Mouse (Mus musculus) A20 (cell line): Measurements from ENCODE around the gene Kif1a.

Source experiments
- DNase-seq: peaks from one replicate; pipeline ENCODE4 v3.0.0-alpha.2; 2011; ENCODE audit warnings: low read depth, low spot score

The Kif1a gene

DNA sequence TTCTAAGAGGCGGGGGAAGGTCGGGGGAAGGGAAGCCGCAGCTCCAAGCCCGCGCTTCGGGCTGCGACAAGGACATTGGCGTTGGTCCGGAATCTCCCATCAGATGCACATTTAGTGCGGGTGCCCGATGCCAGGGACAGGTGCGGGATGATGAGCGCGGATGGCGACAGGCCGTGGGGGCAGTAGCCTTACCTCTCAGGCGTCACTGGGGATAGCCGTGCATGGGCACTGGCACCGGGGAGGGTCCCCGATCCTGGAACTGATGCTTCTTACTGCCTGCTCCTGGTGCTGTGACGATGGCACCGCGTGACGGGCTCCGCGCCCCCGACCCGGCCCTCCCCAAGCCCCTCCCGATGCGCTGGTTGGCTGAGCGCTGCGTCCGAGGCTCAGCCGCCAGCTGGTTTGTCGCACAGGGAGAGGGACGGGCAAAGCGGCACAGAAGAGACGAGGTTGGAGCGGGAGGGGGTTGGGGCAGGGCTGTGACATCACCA is at the start of gene Kif1a:
Kif1a (minus strand) TSS at position 381 of the 491 bp plus-strand sequence.
- no peak for DNase-seq

DNA sequence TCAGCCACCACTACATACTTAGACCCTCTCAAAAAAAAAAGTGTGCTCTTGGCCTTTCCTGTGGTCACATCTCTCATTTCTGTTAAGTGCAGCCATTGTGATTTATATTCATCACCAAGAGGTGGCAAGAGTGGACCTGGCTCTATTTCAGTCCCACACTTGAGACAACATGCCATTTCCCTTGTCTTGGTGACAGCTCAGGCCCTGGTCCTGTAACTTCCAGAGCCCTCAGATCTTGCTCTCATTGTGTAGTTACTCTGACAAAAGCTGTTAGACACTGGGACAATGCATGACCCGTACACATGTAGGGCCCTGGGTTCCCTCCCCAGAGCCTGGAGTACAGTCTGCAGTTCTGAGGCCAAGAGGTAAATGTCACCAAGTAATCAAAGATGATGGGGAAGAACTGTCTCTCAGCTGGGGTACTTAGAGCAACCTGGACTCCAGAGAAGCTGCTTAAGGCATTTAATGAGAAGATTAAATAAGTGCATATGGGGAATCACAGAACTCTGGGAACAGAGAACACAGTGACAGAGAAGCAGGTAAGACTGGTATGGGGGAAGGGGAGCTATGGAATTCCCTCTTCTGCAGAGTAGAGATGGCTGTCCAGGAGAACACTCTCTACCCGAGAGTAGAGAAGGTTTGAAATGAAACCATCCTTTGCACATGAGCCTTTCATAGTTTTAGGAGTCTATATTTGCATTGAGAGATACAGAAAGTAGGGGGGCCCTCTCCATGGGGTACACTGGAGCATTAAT is 49.3 kb upstream of the Kif1a start:
- no peak for DNase-seq

DNA sequence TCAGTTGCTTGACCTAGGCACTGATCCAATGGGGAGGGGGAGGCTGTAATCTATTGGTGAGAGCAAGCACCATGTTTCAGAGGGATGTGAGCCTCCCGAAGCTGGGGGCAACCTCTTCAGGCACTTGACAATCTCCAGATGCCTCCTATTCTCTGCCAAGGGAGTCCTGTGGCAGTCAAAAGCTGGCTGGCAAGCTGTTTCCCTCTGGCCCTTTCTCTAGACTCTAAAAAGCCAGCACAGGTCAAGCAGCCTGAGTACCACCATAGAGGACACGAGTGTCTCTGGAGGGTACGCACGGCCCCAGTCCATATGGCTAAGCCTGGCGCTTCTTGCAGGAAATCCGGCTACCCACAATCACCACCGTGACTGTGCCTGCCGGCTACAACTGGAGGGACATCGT is 42.4 kb upstream of the Kif1a start:
- no peak for DNase-seq

DNA sequence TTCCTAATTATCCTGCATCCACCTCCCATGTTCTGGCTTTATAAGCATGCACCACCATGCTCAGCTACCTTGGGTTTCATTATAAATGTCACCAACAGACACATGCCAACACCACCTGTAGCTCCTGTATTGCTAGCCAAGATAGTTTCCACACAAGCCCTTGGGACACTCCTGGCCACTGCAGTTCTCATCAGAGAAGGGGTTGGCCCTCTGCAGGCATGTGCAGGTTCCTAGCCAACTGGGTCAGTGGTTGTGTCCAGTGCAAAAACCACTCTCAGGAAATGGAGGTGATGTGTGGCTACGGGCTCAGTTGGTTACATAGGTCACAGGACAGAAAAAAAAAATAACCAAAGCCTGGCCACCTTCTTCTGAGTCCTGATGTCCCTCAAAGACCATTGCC is 41.1 kb upstream of the Kif1a start:
- DNase-seq: no peak

DNA sequence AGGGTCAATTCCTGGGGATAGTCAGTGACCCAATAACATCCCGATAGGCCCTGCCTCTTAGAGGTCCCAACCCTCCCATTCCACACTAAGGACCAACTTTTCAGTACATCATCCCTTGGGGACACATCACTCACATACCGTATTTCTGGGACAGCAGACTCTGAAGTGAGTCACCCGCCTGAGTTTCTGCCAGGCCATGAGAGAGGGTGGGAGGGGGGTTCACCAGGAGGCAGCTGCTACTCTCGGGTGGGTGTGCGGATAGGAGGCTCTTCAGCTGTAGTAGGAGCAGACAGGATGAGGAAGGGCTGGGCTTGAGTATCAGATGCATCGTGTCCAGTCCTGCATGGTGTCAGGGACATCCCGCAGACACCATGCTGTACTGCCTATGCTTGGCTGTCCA is 38.0 kb upstream of the Kif1a start:
- no peak for DNase-seq

DNA sequence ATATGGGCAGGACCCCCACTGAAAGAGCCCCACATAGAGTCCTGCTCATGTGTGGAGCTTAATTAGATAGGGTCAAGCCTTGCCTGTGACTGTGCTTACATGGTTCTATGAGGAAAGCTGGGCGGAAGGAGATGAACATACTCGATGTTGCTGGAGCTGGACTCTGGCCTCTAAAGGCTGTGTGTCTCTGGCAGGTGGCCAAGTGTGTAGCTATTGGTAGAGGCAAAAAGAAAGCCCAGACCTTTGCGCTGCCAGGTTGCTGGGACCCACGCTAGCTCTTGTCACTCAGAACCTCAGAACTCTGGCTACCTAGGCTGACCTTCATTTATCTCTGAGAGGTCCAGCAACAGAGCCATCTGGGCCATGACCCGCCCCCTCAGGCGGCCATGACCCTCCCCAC is 36.8 kb upstream of the Kif1a start:
- no peak for DNase-seq

DNA sequence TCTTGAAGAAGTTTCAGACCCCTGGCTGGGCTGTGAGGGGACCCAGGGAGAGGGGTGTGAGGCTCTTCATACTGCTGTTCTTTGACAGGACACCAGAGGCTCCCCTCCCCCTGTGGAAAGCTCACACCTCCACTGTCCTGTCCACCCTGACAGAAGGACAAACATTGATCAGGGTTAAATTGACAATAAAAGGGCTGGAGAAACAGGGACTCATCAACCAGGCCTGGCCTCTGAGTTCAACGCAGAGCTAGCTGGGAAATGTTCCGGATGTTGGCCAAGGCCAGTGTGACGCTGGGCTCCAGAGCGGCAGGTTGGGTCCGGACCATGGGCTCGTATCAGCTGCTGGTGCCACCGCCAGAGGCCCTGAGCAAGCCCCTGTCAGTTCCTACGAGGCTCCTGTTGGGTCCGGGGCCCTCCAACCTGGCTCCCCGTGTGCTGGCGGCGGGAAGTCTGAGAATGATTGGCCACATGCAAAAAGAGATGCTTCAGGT is 33.3 kb upstream of the Kif1a start, which contains the start of gene Agxt:
Agxt (plus strand) TSS at position 205 of the 491 bp plus-strand sequence.
- DNase-seq: no peak

DNA sequence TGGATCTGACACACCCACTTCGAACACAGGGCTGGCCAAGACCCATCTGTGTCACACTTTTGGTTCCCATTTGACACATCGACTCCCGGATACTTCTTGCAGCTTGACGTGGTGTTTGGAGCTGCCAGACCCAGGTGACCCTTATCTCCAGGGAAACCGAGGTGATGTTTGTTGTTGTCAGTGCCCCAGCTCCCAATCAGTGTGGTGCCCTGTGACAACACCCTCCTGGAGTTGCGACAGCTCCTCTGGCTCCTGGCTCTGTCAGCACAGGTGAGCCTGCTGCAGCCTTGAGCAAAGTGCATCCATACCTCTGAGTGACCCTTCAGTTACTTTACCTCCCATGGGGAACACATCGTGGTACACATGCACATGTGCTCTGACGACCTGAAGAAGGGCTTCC is 30.9 kb upstream of the Kif1a start:
- DNase-seq: no peak

DNA sequence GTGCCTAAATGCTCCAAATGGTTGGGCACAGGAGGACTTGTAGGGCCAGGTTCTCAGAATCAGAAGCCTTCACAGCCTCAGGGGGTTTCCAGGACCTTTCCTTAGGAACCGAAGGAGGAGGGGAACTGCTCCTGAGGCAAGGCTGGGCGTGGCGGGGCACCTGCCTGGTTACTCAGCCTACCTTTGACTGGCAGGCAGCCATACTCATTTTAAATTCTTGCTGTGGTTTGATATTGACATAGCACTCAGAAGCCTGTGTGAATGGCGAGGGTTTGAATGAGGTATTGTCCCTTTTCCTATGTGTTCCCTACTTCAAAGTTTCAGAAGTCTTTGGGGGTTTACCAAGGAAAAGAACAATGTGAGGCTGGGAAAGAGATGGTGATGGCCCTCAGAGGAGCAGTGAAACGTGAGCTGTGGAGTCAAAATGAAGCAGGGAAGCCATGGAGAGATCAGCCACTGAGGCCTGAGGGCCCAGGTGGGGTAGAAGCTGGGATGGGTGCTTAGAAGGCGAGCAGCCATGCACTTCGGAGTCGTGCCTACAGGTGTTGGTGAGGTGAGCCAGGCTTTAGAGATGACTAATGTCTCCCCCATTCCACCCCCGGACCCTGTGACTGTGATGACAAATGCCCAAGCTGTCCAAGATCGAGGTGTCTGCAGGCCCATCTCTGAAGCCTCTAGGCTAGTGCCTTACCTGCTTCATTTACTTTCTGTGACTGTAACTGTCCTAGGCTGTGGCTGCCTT is 28.7 kb upstream of the Kif1a start:
- no peak for DNase-seq

DNA sequence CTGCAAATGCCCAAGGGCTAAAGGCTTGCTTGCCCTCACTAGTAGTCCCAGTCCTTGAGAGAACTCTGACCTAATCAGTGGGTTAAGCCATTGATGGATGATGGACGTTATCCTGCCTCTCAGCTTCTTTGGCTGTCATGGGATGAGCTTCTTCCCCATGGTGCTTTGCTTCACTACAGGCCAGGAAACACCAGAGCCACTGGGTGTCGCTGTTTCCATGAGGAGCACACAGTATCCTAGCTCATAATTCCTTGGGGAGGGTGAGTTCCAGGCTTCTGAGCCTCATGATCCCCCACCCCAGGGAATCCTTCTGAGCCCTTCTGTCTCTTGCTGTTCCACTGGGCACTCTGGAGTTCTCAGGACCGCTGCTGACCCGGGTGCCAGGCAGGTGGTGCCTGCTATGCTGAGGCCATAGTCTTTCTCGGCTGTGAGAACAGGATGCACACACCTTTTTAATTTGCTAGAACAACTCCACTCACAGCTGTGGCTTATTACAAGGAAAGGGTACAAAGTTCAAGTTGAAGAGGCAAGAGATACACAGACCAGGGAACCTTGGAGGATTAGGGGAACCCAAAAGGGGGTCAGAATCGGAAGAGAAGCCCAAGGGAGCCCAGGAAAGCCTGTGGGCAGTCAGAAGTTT is 27.1 kb upstream of the Kif1a start:
- DNase-seq: peak; percentile 27

DNA sequence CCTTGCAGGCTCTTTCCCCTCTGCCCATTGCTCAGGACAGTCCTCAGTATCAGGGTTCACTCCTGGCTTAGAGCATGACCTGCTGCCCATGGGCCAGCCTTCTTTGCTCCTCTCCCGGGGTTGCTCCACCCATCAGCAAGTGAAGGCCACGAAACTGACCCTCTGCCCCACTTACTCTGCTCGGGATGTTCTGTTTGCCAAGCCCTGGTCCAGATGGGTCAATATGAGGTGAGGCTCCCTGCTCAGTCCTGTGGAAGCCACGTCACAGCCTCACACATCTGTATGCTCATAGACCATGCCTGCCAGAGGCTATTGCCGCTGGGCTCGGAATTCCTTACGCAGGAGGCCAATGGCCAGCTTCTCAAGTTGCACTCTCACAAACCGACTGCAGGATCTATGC is 26.5 kb upstream of the Kif1a start:
- no peak for DNase-seq

DNA sequence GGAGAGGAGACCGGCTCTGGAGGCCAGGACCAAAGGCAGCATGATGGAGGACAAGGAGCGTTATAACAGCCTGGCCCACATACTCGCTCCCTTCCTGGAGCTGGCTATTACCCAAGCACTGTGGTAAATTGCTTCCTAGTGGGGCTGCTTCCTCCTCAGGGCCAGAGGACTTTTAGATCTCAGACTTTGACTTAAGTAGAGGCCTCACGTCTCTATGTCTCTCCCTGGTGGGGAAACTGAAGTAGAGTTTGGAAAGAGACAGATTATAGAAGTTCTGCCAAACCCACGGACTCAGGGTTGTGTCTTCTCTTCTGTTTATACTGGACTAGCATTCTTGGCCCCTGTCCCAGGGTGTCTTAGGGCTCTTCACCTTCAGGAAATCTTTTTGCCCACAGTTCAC is 23.5 kb upstream of the Kif1a start:
- no peak for DNase-seq

DNA sequence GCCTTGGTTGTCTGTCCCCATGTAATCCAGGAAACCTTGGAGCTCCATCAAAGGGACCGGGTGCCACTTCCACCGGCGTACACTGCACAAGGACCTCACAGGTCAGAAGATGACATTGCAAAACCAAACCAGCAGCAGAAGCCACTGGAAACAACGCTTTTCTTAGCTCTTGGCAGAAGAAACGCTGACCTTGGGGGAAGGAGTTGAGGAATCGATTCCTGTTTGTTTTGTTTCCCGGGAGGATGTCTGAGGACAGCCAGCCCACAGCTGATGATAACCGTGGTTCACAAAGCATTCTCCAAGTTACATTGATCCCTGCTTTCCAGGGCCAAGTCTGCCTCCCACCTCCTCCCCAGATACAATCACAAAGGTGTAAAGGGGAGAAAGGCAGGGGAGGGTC is 22.3 kb upstream of the Kif1a start:
- DNase-seq: no peak

DNA sequence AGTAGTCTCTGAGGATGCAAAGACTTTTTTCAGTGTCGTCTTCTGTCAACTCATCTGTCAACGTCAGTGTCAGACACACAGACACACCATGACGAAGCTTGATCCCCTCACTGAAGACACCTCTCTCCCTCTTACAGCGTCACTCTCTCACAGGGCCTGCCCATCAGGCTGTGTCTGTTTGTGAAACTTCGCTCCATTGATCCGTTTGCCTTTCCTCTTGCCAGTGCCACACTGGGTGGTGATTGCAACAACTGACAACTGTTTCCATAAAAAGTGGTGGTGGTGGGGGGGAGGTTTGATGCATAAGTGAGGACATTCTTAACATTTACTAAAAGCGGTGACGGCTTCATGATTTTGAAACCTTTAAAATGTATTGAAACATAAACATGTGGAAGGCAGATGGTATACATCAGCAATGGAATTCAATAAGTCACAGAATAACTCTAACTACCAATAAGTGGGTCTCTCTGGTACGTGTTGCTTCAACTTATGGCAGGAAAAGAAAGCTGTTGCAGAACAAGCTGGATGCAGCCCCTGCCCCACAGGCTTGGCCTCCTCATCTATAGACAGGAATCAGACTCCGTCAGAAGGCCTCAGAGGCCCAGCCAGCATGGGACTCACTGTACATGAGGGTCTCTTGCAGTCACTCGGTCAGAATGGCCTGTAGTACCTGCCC is 21.6 kb upstream of the Kif1a start:
- DNase-seq: no peak

DNA sequence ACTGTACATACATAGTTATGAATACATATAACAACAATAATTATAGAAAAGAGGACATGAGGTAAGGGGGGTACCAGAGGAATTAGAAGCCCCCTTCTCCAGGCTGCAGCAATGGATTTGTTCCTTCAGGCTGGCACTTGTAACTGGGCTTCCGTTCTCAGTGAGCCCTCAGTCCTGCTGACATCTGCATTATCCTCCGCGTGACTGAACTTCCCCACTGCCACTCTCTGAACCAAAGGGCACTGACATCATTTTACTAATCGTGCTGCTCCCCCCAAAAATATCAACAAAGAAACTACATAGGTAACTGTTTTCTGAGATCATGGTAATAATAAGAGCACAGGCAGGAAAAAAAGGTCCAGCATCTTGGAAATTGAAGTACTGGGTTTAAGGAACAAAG is 17.1 kb upstream of the Kif1a start:
- DNase-seq: no peak

DNA sequence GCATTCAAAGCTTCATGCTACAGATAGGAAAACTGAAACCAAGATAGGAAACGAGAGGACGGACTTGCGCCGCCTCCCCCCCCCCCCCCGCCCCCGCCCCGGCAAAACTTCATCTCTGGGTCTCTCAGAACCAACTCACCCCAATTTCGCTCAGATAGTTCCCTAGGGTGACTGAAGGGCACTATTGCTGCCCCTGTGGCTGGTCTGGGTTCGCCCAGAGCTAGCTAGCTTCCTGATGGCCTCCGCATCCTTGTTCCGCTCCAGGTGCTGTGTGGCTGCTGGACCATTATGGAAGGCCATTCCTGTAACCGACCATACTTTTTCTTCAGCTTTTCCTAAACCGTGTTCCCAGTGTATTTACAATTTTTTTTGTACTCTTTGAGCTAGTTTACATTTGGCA is 13.7 kb upstream of the Kif1a start:
- no peak for DNase-seq

DNA sequence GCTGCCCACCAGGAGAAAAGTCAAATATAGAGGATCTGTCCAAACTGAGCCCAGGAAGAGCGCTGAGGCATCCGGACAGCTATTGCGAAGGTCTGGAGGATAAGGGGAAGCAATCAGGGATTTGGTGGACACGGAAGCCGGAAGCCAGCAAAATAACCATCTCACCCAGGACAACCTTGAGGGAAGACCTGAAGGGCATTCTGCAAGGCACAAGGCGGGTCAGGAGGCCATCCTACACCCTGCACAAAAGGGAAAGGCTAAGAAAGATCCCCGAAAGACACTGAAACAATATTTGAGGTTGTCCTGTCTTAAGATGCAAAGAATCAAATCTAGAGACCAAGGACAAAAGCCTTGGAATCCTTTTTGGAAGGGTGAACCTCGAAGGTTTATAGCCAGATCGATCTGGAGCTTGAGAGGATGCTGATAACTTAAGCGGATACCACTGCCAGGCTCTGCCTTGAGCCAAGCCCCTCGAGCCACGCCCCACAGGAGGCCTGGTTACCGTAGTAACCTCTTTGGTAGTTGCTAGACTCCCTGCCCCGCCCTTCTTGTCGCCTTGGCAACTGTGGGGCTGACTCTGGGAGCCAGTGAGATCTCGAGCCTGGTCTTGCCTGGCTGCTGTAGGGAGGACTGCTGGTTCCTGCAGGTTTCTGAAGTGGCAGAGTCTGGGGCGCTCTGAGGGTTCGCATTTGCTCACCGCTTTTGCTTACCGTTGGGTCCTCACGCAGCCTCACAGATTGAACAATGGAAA is 13.1 kb upstream of the Kif1a start:
- DNase-seq: peak; percentile 81

DNA sequence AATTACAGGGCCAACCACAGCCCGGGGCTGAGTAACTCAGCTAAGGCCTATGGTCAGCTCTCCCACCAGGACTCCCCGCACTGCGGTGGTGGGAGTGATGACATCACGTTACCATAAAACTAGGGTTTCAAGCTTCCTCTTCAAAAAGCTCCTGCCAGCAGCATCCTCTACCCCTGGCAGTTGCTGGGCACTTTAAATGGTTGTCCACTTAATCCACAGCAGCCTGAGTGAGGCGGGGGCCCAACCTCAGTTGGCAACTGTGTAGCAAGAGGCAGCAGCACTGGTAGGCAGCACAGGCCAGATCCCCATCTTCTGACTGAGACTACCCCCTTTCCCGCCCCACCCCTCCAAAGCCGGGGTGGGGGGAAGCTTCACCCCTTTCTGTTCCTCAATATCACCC is 949 bp upstream of the Kif1a start:
- DNase-seq: no peak

DNA sequence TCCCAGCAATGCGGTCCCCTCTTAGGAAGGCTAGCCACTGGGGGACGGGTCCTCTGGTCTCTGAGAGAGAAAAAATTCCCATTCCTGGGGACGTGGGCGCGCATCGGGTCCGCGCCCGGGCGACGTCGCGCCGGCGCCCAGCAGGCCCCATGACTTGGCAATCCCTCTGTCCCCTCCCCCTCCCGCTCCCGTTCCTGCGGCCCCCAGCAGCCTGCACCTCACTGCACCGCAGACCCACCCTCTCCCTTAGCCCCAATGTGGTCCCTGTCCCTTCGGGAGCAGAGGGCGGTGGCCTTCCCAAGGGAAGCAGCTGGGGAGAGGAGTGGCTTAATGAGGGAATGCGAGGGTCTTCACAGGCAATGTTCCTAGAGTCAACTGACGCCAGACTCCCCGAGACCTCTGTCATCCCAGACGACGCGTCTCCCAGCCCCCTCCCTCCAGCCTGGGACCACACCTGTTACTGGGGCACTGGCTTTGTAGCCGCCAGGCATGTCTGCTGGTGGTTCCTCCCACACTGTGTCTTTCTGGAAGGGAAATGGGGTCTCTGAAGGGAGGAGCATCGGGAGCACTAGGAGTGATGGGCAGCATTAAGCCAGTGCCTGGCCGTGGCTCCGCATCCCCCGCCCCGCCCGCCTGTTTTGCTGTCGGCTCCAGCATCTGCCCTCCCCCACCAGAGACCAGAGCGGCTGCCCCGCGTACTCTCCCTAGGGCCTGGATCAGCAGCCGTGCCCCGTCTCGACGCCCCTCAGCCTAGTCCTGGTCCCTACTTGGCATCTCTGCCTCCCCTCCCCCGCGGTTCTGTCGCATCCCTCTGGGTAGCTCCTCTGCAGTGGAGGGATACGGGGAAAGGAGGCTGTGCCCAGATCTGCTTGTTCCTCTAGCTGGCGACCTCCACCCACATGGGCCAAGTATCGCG is 917 bp downstream of the Kif1a start:
- no peak for DNase-seq

DNA sequence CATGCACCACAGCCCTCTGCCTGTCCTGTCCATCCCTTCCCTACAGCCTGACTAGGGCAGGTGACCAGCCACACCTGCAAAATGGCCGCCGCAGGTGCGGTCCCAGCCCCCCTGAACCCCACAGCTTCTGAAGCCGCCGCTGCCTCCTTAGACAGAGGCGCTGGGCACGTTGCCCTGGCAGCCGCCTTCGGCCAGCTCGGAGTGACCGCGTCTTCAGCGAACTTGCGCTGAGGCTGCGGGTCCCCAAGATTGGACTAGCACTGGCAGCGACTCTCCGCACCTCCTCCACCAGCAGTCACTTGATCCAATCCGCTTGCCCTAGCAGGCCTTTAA is 1.5 kb downstream of the Kif1a start:
- no peak for DNase-seq
